Mouse (Mus musculus): ENCODE results near the gene Fbxl17.
A peak's percentile ranks its signal among the peaks of the same experiment; 100 is the strongest.

Gene Fbxl17

GRCm38 (mm10) chr17:63167248-63167647 lies 332.6 kb downstream of the Fbxl17 start:
- no peak for DNase-seq (ENCODE audit: low spot score in 2 of 2)

DNA sequence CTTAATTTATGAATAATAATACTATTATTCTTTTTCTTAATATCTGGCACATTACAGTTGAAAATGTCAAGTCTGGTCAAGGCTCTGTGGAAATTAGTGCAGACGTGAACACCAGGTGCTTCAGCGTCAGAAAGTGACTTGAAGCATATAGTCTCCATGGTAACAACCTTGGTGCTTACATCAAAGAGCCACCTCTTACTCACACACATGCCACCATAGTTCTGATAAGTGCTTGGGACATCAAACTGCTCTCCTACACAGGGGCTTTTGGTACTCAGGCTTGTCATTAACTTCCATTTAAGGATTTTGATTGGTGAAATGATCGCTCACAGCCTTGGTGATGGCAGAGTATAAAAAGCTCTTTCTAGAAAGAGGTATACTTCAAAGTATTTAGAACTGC lies 333.1 kb downstream of the Fbxl17 start:
- DNase-seq (ENCODE audit: low spot score in 2 of 2): no peak

DNA sequence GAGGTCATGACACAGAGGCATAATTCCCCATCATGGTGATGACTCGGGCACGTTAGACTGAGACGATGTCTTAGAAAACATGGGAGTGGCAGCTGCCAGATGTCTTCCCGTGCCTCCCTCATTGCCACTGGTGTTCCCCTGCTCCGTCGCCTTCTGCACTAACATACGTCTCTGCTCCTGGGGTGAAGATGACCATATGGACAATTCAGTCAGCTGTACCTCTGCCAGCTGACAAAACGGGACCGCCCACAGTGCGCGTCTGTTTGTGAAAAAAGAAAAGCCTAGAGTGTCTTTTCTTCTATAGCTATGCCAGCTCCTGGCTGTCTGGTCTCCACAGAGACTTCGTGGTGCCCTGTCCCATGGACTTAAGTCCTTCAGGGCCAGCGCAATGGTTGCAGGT lies 334.0 kb downstream of the Fbxl17 start:
- no peak for DNase-seq (ENCODE audit: low spot score in 2 of 2)

- DNase-seq (ENCODE audit: low spot score in 2 of 2): no peak
Observed at GRCm38 (mm10) chr17:63164289-63164688, 335.5 kb downstream of the Fbxl17 start.

DNA sequence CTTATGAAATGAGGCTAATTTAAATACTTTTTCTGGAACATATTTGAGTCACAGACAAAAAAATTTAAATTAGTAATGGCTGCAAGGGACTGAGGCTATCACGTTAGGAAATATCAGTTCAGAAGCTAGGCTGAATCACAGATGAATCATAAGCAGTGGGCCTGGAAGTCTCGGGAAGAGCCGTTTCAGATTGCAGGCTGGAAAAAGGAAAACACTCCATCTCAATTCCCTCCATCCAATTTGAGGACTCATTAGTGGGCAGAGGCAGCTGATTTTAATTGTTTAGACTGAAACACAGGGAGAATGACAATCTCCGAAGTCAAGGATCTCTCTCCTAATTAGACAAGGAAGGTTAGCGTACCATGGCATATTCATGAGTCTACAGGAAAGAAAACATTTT lies 337.9 kb downstream of the Fbxl17 start:
- no peak for DNase-seq (ENCODE audit: low spot score in 2 of 2)

GRCm38 (mm10) chr17:63159196-63159595 lies 340.6 kb downstream of the Fbxl17 start:
- DNase-seq (ENCODE audit: low spot score in 2 of 2): no peak

DNA sequence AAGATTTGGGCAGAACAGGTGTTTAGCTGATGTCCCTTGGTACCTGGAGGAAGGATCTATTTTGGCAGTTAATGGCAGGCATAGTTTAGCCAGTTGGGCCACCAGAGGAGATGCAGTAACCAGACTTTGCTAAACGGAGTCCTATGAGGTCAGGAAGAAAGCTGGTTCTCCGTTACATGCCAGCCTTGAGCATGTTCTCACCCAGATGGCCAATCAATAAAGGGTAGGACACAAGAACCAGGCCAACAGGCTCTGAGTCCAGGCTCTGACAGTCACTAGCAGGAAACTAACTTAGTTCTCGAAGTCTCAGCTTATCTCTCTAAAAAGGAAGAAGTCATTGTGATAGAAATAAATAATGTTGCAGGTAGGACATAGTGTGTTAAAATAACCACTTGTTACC lies 341.4 kb downstream of the Fbxl17 start:
- peak in 1 of 2 experiments; percentile 13 for DNase-seq (ENCODE audit: low spot score in 2 of 2)

DNA sequence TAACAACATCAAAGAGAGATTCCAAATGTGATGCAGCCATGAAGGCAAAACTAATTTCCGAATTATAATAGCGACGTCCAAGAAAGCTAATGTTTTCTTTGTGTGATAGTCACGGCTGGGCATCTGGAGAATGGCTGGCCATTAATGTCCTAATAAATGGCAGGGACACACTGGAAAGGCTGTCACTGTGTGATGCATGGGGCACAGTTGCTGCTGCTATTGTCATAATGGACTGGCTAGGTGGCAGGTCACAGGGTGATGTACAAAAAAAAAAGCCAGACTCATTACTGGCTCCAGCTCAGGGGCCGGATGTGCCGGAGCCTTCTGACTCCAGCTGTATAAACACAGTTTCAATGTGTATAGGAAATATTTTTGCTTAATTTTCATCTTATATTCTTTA lies 341.9 kb downstream of the Fbxl17 start:
- DNase-seq (ENCODE audit: low spot score in 2 of 2): no peak

- DNase-seq (ENCODE audit: low spot score in 2 of 2): no peak
Observed at GRCm38 (mm10) chr17:63157019-63157418, 342.8 kb downstream of the Fbxl17 start.

DNA sequence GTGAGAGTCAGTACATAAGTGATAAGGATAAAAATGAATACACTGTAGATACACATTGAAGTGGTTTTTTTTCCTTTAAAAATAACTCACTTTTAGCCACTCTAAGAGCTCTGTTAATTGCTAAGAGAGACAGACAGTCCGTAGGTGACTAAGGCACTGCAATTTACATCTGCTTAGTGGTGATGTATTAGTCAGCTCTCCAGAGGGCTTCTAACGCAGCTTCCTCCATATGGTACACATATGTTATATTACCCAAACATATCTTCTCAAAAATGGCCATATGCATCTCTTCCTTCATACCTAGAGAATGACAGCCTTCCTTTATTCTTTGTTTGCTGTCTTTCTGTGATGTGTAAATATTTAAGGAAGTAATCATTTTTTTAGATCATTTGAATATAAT lies 353.3 kb downstream of the Fbxl17 start:
- no peak for DNase-seq (ENCODE audit: low spot score in 2 of 2)

DNA sequence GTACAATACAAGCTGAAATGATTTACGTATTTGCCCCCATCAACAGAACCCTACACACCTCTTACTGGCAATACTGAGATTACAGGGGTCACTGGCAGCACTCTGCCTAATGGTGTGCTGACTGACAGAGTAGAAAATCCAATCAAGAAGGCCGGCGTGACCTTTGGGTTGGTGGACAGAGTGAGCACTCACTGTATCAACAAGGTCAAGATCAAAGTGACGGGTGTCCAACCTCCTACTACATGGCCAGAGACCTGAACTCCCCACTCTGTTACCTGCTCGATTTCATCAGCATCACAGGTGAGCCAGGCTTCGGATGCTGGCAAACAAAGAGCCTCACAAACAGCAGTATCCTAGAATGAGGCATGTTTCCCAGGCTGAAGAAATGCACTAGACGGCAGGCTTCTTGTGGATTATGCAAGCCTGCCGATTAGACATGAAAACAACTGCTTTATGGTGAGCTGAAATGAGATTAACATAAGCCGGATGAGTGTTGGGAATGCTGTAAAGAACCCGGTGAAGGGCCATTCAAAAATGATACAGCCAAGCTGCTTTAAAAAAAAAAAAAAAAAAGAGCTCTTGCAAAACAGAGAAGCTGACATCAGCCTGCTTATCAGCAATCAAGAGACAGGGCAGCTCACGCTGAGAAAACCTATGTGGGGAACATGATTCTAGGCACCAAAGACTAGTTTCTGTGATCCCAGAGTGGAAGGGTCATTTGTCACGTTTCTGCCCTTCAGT lies 353.9 kb downstream of the Fbxl17 start:
- DNase-seq (ENCODE audit: low spot score in 2 of 2): no peak

- DNase-seq (ENCODE audit: low spot score in 2 of 2): no peak
Observed at GRCm38 (mm10) chr17:63145311-63145741, 354.5 kb downstream of the Fbxl17 start.

GRCm38 (mm10) chr17:63143825-63144224 lies 356.0 kb downstream of the Fbxl17 start:
- DNase-seq (ENCODE audit: low spot score in 2 of 2): no peak

- no peak for DNase-seq (ENCODE audit: low spot score in 2 of 2)
Observed at GRCm38 (mm10) chr17:63134805-63135204, 365.0 kb downstream of the Fbxl17 start.

DNA sequence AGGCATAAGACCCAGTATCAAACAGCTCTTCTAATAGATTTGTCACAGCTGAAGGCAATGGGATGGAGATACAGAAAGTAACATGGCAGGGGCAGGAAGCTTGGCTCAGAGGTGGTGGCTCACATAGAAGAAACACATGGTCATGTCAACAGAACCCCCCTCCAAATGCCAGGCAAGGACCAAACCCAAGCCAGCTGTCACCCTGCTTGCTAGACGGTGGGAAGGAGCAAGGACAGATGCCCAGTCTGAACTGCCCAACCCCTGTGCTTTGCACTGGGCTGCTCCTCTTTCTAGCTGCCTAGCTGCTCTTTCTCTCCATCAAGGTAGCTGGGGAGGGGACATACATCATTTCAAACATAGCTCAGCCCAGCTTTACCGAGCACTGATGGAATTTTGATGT lies 377.4 kb downstream of the Fbxl17 start:
- no peak for DNase-seq (ENCODE audit: low spot score in 2 of 2)

DNA sequence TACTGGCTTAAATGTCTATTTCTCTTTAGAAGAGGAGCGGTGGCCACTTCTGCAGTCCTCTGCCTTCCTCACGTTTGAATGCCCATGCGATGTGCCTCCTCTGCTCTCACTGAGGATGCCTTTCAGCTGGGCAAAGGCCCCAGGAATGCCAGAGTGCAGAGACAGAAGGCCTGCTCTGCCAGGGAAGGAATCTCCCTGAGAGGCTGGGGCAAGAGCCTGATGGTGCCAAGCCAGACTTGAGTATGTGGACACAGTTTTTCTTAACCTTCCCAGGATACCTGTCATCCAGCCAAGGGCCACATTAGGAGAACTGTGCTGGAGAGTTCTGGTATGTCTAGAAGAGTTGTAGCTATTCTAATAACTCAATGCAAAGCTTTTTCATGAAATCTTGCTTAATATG lies 380.1 kb downstream of the Fbxl17 start:
- DNase-seq (ENCODE audit: low spot score in 2 of 2): no peak

- DNase-seq (ENCODE audit: low spot score in 2 of 2): no peak
Observed at GRCm38 (mm10) chr17:63119077-63119476, 380.7 kb downstream of the Fbxl17 start.

DNA sequence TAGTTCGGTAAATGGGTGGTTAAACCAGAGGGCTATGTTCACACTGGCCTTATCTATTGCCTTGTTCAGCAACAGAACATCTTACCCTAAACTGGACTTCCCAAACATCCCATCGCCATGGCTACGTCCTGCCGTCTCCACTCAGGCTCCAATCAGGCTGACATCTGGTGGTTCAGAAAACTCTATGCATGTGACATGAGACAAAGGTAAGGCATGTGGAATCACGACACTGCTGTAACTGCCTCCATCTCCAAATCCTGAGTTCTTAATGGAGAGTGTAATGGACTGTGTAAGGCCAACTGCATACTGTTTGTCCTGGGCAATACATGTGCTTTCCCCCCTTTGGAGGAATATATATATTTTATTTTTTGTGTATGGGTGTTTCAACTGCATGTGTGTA lies 382.7 kb downstream of the Fbxl17 start:
- no peak for DNase-seq (ENCODE audit: low spot score in 2 of 2)

DNA sequence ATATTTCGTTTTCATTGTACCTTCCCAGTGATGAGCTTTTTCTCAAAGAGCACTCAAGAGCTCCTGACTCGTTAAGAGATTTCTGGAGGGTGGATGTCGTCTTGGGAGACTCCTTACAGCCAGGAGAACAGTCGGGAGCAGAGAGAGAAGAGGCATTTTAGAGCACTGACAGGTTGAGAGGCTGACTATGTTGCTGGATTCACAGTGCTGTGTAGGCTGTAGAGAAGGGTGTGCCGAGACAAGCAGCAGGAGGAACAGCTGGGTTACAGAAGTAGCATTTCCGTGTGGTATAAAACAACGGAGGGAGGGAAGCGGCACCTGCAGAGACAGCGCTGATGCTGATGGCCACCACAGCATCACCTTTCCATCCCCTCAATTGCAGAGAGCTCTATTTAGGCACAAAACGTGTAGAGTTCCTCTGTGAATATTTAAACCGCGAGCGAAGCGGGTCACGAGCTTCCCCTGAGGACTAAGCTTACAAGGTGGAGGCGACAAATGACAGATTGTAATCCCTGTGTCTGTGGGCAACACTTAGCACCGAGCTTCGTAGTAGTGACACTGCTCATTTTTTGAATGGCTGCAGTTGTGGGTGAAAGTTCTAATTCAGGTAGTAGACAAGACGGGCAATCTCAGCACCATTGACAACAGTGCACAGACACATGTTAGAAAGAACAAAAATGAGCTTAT lies 385.3 kb downstream of the Fbxl17 start:
- no peak for DNase-seq (ENCODE audit: low spot score in 2 of 2)

GRCm38 (mm10) chr17:63112826-63113225 lies 387.0 kb downstream of the Fbxl17 start:
- no peak for DNase-seq (ENCODE audit: low spot score in 2 of 2)

DNA sequence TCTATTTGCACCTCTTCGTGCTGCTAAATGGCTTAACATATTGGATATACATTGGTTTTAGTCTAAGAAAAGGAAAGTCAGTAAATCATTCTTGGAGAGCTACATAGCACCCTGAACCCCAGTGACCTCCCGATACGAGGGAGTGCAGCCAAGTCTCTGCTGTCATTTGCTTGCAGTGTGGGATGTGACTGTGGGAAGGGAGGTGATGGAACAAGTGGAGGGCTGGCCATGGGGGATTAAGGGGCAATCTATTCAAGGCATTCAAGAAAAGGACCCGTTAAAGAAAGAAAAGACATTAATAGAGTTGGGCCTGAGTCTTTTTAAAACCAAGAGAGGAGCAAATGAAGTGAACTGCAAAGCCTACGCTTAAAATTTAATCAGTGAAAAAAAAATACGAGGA lies 388.8 kb downstream of the Fbxl17 start:
- DNase-seq (ENCODE audit: low spot score in 2 of 2): no peak

GRCm38 (mm10) chr17:63110211-63110755 lies 389.5 kb downstream of the Fbxl17 start:
- DNase-seq (ENCODE audit: low spot score in 2 of 2): no peak

GRCm38 (mm10) chr17:63108035-63108434 lies 391.8 kb downstream of the Fbxl17 start:
- no peak for DNase-seq (ENCODE audit: low spot score in 2 of 2)

Measured in heart, adult 9 months (tissue).